Mouse (Mus musculus): ENCODE data around the gene Ltbp4. TPM values are rescaled to one million over a fixed set of nuclear protein-coding genes. Genes with fewer than 3 reads are reported as not detected.
A peak's percentile ranks its signal among the peaks of the same experiment; 100 is the strongest.

The Ltbp4 gene
- total and polyA plus RNA-seq, 2 experiments from 2014 or later = 13.6 to 44.3 TPM

GRCm38 (mm10) chr7:27366082-27366844, 28.8 kb upstream of the Ltbp4 start:
- no peaks in the 10 kb centered on the region for H3K9me3 ChIP-seq (ENCODE audit: low read length)
- H3K27ac ChIP-seq (ENCODE audit: low read depth, low read length) = no peak overlapping the region
- H3K9ac ChIP-seq (replicated peaks; ENCODE audit: low read length, poor library complexity, severe bottlenecking) = no peak overlapping the region
- no peaks in the 10 kb centered on the region for H3K4me1 ChIP-seq (ENCODE audit: insufficient read depth, low read length)
- H3K36me3 ChIP-seq (ENCODE audit: insufficient read depth, low read length) = peaks cover 37% of the 10 kb centered on the region
- no peak overlapping the region for H3K4me2 ChIP-seq (ENCODE audit: low read depth, low read length, poor library complexity, severe bottlenecking)
- no peak overlapping the region for H3K4me3 ChIP-seq (ENCODE audit: low read depth, low read length)
- 47% methylated on average over 21 of the region's 21 CpGs for WGBS
- ATAC-seq (ENCODE audit: low FRiP score) (no peak), DNase-seq (ENCODE audit: low spot score) (no peak)
- no peak for TF ChIP-seq CTCF (IDR thresholded peaks at IDR 0.05)
- H3K27me3 ChIP-seq (ENCODE audit: insufficient read depth, low read length) = peaks cover 75% of the 10 kb centered on the region

- DNase-seq (ENCODE audit: low spot score) = no peak
- 11% methylated on average over 29 of the region's 29 CpGs for WGBS
- Histone ChIP-seq H3K36me3 (ENCODE audit: insufficient read depth, low read length) (peaks cover 25% of the 10 kb centered on the region), H3K9me3 (ENCODE audit: low read length) (no peaks in the 10 kb centered on the region), H3K4me2 (ENCODE audit: low read depth, low read length, poor library complexity, severe bottlenecking) (no peak overlapping the region), H3K27me3 (ENCODE audit: insufficient read depth, low read length) (peaks cover 56% of the 10 kb centered on the region), H3K27ac (ENCODE audit: low read depth, low read length) (no peak overlapping the region), H3K4me1 (ENCODE audit: insufficient read depth, low read length) (no peaks in the 10 kb centered on the region), H3K4me3 (ENCODE audit: low read depth, low read length) (no peak overlapping the region), H3K9ac (replicated peaks; ENCODE audit: low read length, poor library complexity, severe bottlenecking) (no peak overlapping the region)
- no peak for TF ChIP-seq CTCF (IDR thresholded peaks at IDR 0.05)
- ATAC-seq (ENCODE audit: low FRiP score) = no peak
Observed at GRCm38 (mm10) chr7:27364379-27364778, 26.9 kb upstream of the Ltbp4 start.

DNA sequence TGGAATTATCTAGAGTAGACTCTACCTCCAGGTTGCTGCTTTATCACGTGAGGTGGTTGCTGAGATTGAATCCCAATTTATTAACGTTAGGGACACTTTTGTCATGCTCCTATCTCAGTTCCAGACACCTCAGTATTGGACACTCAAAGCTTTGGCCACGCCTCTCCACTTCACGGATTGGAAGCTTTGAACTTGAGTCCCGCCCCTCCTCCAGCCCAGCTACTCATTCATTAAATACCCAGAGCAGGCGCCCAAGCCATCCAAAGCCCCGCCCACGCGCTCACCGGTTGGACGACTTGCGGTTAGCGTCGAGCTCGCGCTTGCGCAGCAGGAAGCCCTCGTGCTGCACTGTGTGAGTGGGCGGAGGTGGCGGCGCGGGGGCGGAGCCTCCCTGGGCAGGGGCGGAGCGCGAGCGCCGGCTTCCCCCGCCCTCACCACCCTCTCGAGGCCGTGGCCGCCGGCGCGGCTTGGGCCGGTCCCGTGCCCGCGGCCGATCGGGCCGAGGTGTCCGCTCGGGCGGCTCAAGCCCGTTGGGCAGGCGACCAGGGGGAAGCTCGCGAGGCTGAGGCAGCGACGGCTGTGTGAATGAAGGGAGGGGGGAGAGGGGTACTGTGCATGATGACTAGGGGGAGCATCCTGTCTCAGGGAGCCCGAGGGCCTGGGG, 23.9 kb upstream of the Ltbp4 start:
- ATAC-seq (ENCODE audit: low FRiP score) = peak; percentile 95
- 0% methylated on average over 45 of the region's 52 CpGs for WGBS
- peaks cover 38% of the 10 kb centered on the region for H3K27me3 ChIP-seq (ENCODE audit: insufficient read depth, low read length)

DNA sequence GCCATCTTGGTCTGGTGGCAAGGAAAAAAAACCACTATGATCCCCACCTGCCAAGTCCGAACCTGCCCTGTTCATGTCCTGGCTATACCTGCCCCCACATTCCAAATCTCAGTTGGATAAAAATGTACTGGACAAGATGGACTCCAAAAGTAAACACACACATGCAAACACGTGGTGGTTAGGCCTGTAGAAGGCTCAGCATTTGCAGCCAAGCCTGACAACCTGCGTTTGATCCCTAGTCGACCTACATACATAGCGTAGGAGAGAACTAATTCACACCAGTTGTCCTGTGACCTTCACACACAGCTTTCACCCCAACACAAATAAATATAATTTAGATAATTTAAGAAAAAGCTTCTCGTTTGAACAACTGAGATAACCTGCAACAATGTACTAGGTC, 23.3 kb upstream of the Ltbp4 start:
- Histone ChIP-seq H3K9me3 (ENCODE audit: low read length) (no peaks in the 10 kb centered on the region), H3K27ac (ENCODE audit: low read depth, low read length) (no peak overlapping the region), H3K9ac (replicated peaks; ENCODE audit: low read length, poor library complexity, severe bottlenecking) (no peak overlapping the region), H3K4me3 (ENCODE audit: low read depth, low read length) (peak overlapping the region; percentile 46; the same call in 1 of the 2 replicates), H3K36me3 (ENCODE audit: insufficient read depth, low read length) (peaks cover 5% of the 10 kb centered on the region; the same call in 1 of the 2 replicates), H3K4me1 (ENCODE audit: insufficient read depth, low read length) (no peaks in the 10 kb centered on the region; the same call in 1 of the 2 replicates), H3K4me2 (ENCODE audit: low read depth, low read length, poor library complexity, severe bottlenecking) (peak overlapping the region; percentile 76), H3K27me3 (ENCODE audit: insufficient read depth, low read length) (peaks cover 32% of the 10 kb centered on the region)
- ATAC-seq (ENCODE audit: low FRiP score) (no peak), DNase-seq (ENCODE audit: low spot score) (no peak)
- no peak for TF ChIP-seq CTCF (IDR thresholded peaks at IDR 0.05)
- WGBS = 56% methylated on average over 6 of the region's 6 CpGs

More for the DNA sequence above, 23.9 kb upstream of the Ltbp4 start:
- H3K36me3 ChIP-seq (ENCODE audit: insufficient read depth, low read length) = peaks cover 8% of the 10 kb centered on the region; the same call in 1 of the 2 replicates
- H3K4me1 ChIP-seq (ENCODE audit: insufficient read depth, low read length) = no peaks in the 10 kb centered on the region; the same call in 1 of the 2 replicates
- no peak overlapping the region for H3K27ac ChIP-seq (ENCODE audit: low read depth, low read length)
- no peaks in the 10 kb centered on the region for H3K9me3 ChIP-seq (ENCODE audit: low read length)
- peak overlapping the region; percentile 76 for H3K4me2 ChIP-seq (ENCODE audit: low read depth, low read length, poor library complexity, severe bottlenecking)
- peak; percentile 100 for DNase-seq (ENCODE audit: low spot score)
- H3K4me3 ChIP-seq (ENCODE audit: low read depth, low read length) = peak overlapping the region; percentile 46
- TF ChIP-seq CTCF (IDR thresholded peaks at IDR 0.05) = no peak
- H3K9ac ChIP-seq (replicated peaks; ENCODE audit: low read length, poor library complexity, severe bottlenecking) = peak overlapping the region; percentile 63

DNA sequence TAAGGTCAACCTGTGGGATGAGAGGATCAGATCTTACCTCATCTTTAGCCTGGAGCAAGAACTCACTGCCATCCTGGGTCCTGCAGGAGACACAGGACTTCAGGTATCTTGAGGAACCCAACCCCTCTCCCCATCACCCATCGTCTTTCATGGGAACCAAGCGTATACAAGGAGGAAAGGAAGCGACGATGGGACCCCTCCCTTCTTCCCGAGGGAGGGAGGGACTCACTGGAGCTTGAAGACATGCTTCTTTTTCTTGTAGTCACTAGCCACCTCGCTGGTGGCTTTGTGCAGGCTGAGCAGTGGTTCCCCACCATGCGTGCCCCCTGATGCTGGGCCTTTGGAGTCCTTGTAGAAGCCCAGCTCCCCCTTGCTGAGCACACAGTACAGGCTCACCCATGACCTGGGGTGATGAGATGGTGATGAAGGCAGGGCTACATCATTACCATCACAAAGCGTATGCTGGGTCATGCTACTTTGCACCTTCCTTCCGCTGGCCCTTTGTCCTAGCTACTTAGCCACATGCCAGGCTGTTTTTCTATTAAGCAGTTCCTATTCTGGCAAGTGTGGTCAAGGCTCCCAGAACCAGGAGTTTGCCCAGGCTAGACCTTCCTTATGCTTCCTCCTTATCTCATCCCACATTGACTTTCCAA, 22.3 kb upstream of the Ltbp4 start:
- ATAC-seq (ENCODE audit: low FRiP score) (no peak), DNase-seq (ENCODE audit: low spot score) (no peak)
- no peak overlapping the region for H3K9ac ChIP-seq (replicated peaks; ENCODE audit: low read length, poor library complexity, severe bottlenecking)
- no peak overlapping the region for H3K27ac ChIP-seq (ENCODE audit: low read depth, low read length)
- H3K4me2 ChIP-seq (ENCODE audit: low read depth, low read length, poor library complexity, severe bottlenecking) = no peak overlapping the region
- peaks cover 22% of the 10 kb centered on the region for H3K27me3 ChIP-seq (ENCODE audit: insufficient read depth, low read length)
- WGBS = 88% methylated on average over 9 of the region's 9 CpGs
- no peaks in the 10 kb centered on the region; the same call in 1 of the 2 replicates for H3K4me1 ChIP-seq (ENCODE audit: insufficient read depth, low read length)
- TF ChIP-seq CTCF (IDR thresholded peaks at IDR 0.05) = no peak
- no peak overlapping the region for H3K4me3 ChIP-seq (ENCODE audit: low read depth, low read length)
- H3K9me3 ChIP-seq (ENCODE audit: low read length) = no peaks in the 10 kb centered on the region
- peaks cover 5% of the 10 kb centered on the region; the same call in 1 of the 2 replicates for H3K36me3 ChIP-seq (ENCODE audit: insufficient read depth, low read length)

All from midbrain, postnatal 0 days (tissue).